Mouse (Mus musculus): Measurements from ENCODE around the gene Pde12.
"Not testable (repeated sequence)": the region's sequence is repeated elsewhere in the genome, so short reads cannot be mapped to it uniquely, and the experiment has no call there.

Pde12 gene

GRCm38 (mm10) chr14:26669292-26670073 lies at the start of gene Pde12:
Gene Pde12 (minus strand): TSS chr14:26669883.
- DNase-seq = peak; percentile 90 to 92

GRCm38 (mm10) chr14:26705246-26705645 lies 35.6 kb upstream of the Pde12 start:
- DNase-seq = not testable (repeated sequence)

- no peak for DNase-seq
These were observed 28.2 kb upstream of the Pde12 start for GRCm38 (mm10) chr14:26697912-26698311.

- no peak for DNase-seq
These were observed 23.3 kb upstream of the Pde12 start, which contains the start of gene Dnah12 for GRCm38 (mm10) chr14:26692974-26693373. Gene Dnah12 (plus strand): TSS chr14:26693274.

- DNase-seq = no peak
These were observed 21.7 kb upstream of the Pde12 start for GRCm38 (mm10) chr14:26691363-26691762.

GRCm38 (mm10) chr14:26690727-26691126 lies 21.0 kb upstream of the Pde12 start:
- no peak for DNase-seq

- no peak for DNase-seq
These were observed 6.1 kb upstream of the Pde12 start for GRCm38 (mm10) chr14:26675791-26676190.

GRCm38 (mm10) chr14:26675371-26675770 lies 5.7 kb upstream of the Pde12 start:
- peak in 1 of 2 experiments; percentile 36 for DNase-seq

GRCm38 (mm10) chr14:26674476-26675169 lies 4.9 kb upstream of the Pde12 start:
- not testable (repeated sequence) for DNase-seq

- DNase-seq = not testable (repeated sequence)
These were observed 2.4 kb upstream of the Pde12 start for GRCm38 (mm10) chr14:26671870-26672615.

GRCm38 (mm10) chr14:26670964-26671363 lies 1.3 kb upstream of the Pde12 start:
- DNase-seq = no peak

GRCm38 (mm10) chr14:26668371-26669291 lies 1.1 kb downstream of the Pde12 start:
- DNase-seq = peak in 1 of 2 experiments; percentile 53

GRCm38 (mm10) chr14:26667991-26668370 lies 1.7 kb downstream of the Pde12 start:
- no peak for DNase-seq

GRCm38 (mm10) chr14:26663851-26664250 lies 5.8 kb downstream of the Pde12 start:
- DNase-seq = no peak

GRCm38 (mm10) chr14:26662488-26662887 lies 7.2 kb downstream of the Pde12 start:
- no peak for DNase-seq

- no peak for DNase-seq
These were observed 7.7 kb downstream of the Pde12 start for GRCm38 (mm10) chr14:26662016-26662415.

- no peak for DNase-seq
These were observed 9.4 kb downstream of the Pde12 start for GRCm38 (mm10) chr14:26660233-26660632.

- DNase-seq = no peak
These were observed 11.5 kb downstream of the Pde12 start for GRCm38 (mm10) chr14:26658178-26658577.

GRCm38 (mm10) chr14:26651901-26652300 lies 17.8 kb downstream of the Pde12 start:
- DNase-seq = peak in 1 of 2 experiments; percentile 16

- DNase-seq = no peak
These were observed 21.9 kb downstream of the Pde12 start for GRCm38 (mm10) chr14:26647811-26648210.

GRCm38 (mm10) chr14:26645989-26646650 lies 23.6 kb downstream of the Pde12 start:
- peak in 1 of 2 experiments; percentile 25 for DNase-seq
